ENCODE assay signal across 8 mouse cellular contexts in the genomic region with DNA sequence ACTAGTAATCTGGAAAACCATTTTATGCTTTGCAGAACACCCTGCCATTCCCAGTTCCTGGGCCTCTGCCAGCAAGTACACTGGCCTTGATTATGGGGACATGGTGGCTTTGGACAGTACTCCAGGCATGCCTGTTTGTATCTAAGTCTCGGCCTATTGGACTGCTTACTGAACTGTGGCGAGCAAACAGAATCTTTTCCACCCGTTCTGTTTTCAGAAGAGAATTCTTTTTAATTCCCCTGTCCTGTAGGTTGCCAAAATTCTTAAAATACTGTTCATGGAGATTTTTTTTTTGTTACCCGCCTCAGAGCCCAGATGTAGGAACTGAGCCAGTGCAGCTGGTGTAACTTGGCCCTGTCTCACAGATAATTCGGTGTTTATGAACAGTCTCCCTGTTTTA.
DNase-seq lines count a peak whose midpoint lies in the region; ATAC-seq and TF ChIP-seq lines count a peak whose summit lies in the region.

No protein-coding gene starts in this region.

- intact Hi-C loops in heart, postnatal 36 days (cut with DNase I) = no loop called here

- peak; percentile 58 for DNase-seq in midbrain, postnatal 0 days (ENCODE audit: low spot score)
- no peak for DNase-seq in midbrain, embryonic 10.5 days (ENCODE audit: low spot score)
- peak; percentile 42 to 44 for DNase-seq in cerebellum, postnatal 36 days
- peak; percentile 54 to 64 for DNase-seq in heart, postnatal 36 days
- DNase-seq in left cerebral cortex, adult 11 months (ENCODE audit: low spot score) = peak; percentile 9
- DNase-seq in ovary, postnatal 36 days (ENCODE audit: low spot score) = peak; percentile 75
- no peak for DNase-seq in thymus, adult 18-20 months

- no peak overlapping the region for H3K27ac ChIP-seq in midbrain, postnatal 0 days (ENCODE audit: low read depth, low read length)
- H3K27ac ChIP-seq in midbrain, embryonic 10.5 days (replicated peaks) = no peak overlapping the region

- H3K4me2 ChIP-seq in midbrain, postnatal 0 days (ENCODE audit: low read depth, low read length, poor library complexity, severe bottlenecking) = no peak overlapping the region

- H3K9me3 ChIP-seq in midbrain, postnatal 0 days (ENCODE audit: low read length) = no peaks in the 10 kb centered on the region
- H3K9me3 ChIP-seq in midbrain, embryonic 10.5 days (replicated peaks) = no peaks in the 10 kb centered on the region

- H3K9ac ChIP-seq in midbrain, postnatal 0 days (replicated peaks; ENCODE audit: low read length, poor library complexity, severe bottlenecking) = no peak overlapping the region

- H3K36me3 ChIP-seq in midbrain, postnatal 0 days (ENCODE audit: insufficient read depth, low read length) = no peaks in the 10 kb centered on the region
- no peaks in the 10 kb centered on the region for H3K36me3 ChIP-seq in midbrain, embryonic 10.5 days

- TF ChIP-seq CTCF in midbrain, postnatal 0 days (IDR thresholded peaks at IDR 0.05) = no peak

- ATAC-seq in midbrain, postnatal 0 days (ENCODE audit: low FRiP score) = no peak
- ATAC-seq in activated CD4-positive, CD25-positive, alpha-beta regulatory T cell, adult 4 months = no peak

- 67% methylated on average over 5 of the region's 5 CpGs for WGBS in midbrain, postnatal 0 days
- WGBS in midbrain, embryonic 10.5 days = 93% methylated on average over 5 of the region's 5 CpGs

- no peaks in the 10 kb centered on the region for H3K27me3 ChIP-seq in midbrain, postnatal 0 days (ENCODE audit: insufficient read depth, low read length)
- H3K27me3 ChIP-seq in midbrain, embryonic 10.5 days (ENCODE audit: low read depth, poor library complexity, severe bottlenecking) = no peaks in the 10 kb centered on the region

- H3K4me3 ChIP-seq in midbrain, postnatal 0 days (ENCODE audit: low read depth, low read length) = no peak overlapping the region
- H3K4me3 ChIP-seq in midbrain, embryonic 10.5 days = no peak overlapping the region

- no peaks in the 10 kb centered on the region for H3K4me1 ChIP-seq in midbrain, postnatal 0 days (ENCODE audit: insufficient read depth, low read length)
- no peaks in the 10 kb centered on the region for H3K4me1 ChIP-seq in midbrain, embryonic 10.5 days

Comparison
In these comparisons a context has a peak if more than half of its experiments do, and no peak if none do; other contexts are left out.
1. DNase-seq: peak in midbrain, postnatal 0 days (single experiment), cerebellum, postnatal 36 days (2 of 2), heart, postnatal 36 days (2 of 2), left cerebral cortex, adult 11 months (single experiment) and ovary, postnatal 36 days (single experiment); none in midbrain, embryonic 10.5 days (single experiment) and thymus, adult 18-20 months (0 of 2).